Mouse (Mus musculus) heart, adult 2 months (tissue): Measurements from ENCODE around the gene F2r.

Experiments used
- CTCF ChIP-seq: fragments of 200-600 bp; IDR thresholded peaks from 2 replicates; pipeline ENCODE4 v1.8.1; 2022; ENCODE audit warnings: antibody characterized with exemption, mild to moderate bottlenecking, moderate library complexity
- EP300 ChIP-seq: fragments of 200-500 bp; IDR thresholded peaks from 2 replicates; pipeline ENCODE4 v1.6.1; 2011; ENCODE audit warnings: low read depth, low read length, control low read depth; ENCODE audit not compliant: insufficient read depth
- POLR2A ChIP-seq: fragments of 200-500 bp; IDR thresholded peaks from 2 replicates; pipeline ENCODE4 v1.6.1; 2011; ENCODE audit warnings: mild to moderate bottlenecking, low read depth, low read length, control low read depth; ENCODE audit not compliant: insufficient read depth

DNA sequence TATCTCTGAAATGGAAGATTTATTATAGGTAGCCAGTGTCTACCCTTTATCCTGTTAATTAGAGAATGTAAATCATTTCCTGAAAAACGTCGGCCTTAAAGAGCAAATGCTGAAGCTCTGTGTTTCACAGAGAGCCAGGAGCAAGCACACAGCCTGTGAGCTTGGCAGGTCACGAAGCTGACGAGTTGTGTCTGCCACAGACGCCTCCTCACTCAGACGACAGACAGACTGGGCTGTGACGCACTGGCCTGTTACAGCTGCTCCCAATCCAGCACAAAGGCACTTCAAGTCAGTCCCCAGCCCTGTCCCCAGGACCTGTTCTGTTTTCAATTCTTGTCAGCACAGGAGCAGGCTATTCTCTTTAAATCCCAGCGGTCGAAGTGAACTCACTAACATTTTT, 37.0 kb upstream of the F2r start:
- TF ChIP-seq CTCF, result no peak
- TF ChIP-seq POLR2A, result peak; percentile 20; the same call in 1 of the 2 replicates
- no peak for TF ChIP-seq EP300
